Mouse (Mus musculus): Measurements from ENCODE around the gene Glul.
"Not testable (repeated sequence)": the region's sequence is repeated elsewhere in the genome, so short reads cannot be mapped to it uniquely, and the experiment has no call there.

DNA sequence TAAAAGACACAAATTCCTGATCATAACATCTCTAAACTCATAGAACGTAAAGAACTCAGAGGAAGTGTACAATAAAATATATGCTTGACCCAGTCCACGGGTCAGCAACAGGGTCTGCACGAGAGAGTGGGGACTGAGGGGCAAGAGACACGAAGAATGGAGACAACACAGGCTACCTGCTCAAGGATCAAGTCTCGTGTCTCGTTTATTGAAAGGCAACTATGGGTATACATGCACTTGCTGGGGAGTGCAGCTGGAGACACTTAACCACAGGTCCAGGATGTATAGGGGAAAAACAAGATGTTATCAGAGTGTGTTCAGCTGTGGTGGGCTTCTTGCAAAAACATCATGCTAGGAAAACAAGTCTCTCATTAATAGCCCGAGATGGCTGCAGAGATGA is 47.0 kb upstream of the Glul start:
- not testable (repeated sequence) for TF ChIP-seq POLR2A (IDR thresholded peaks at IDR 0.05; ENCODE audit: insufficient read length, low read depth); CEBPB (IDR thresholded peaks at IDR 0.05; ENCODE audit: insufficient read depth, poor library complexity, severe bottlenecking); MAX (IDR thresholded peaks at IDR 0.05; ENCODE audit: low read depth); USF1 (IDR thresholded peaks at IDR 0.05; ENCODE audit: low read depth); REST (IDR thresholded peaks at IDR 0.05; ENCODE audit: insufficient read depth, insufficient read length); TCF3 (IDR thresholded peaks at IDR 0.05; ENCODE audit: insufficient read length, low read depth); POLR2AphosphoS2 (IDR thresholded peaks at IDR 0.05; ENCODE audit: insufficient read length, low read depth); MYOD1 (IDR thresholded peaks at IDR 0.05; ENCODE audit: control insufficient read depth in 1 of 3, insufficient read length in 2 of 3, low read depth in 2 of 3); SRF (IDR thresholded peaks at IDR 0.05; ENCODE audit: control insufficient read depth, insufficient read length, low read depth); E2F4 (IDR thresholded peaks at IDR 0.05; ENCODE audit: insufficient read depth); TCF12 (IDR thresholded peaks at IDR 0.05; ENCODE audit: insufficient read depth, poor library complexity, severe bottlenecking)
